Mouse (Mus musculus): ENCODE results near the gene Cdk14.

DNA sequence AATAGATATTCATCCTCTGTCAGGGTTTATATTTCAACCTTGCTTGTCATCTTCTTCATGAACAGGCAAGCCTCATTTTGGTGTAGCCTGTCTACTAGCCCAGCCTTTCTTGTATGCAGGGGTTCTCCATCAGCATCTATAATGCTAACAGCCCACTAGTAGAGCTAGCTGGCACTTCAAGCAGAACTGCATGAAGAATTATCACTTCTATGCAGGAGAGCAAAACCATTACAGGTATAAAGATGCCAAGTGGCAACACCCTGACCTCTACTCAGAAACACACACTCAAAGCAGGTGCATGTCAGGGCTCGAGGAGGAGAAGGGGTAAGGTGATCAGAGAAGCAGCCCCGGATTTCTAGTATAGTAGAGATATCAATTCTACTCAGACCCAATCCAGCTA, 155.4 kb downstream of the Cdk14 start:
- TF ChIP-seq CTCF (IDR thresholded peaks at IDR 0.05; ENCODE audit: extremely low read depth, insufficient read depth, insufficient read length, insufficient replicate concordance) (no peak), POLR2A (IDR thresholded peaks at IDR 0.05; ENCODE audit: low read depth, low read length) (no peak)

Data from spleen, adult 2 months (tissue).